In genomic region chr7:110061199-110061751, GRCm38 (mm10) we compare ENCODE assay signal across 8 mouse cellular contexts. TPM values are rescaled to one million over a fixed set of nuclear protein-coding genes. Genes with fewer than 3 reads are reported as not detected.
DNase-seq lines count a peak whose midpoint lies in the region; ATAC-seq lines count a peak whose summit lies in the region.

Gene Zfp143 (plus strand): TSS chr7:110061217.

- peaks cover 37% of the 10 kb centered on the region for H3K36me3 ChIP-seq in heart, embryonic 10.5 days
- peaks cover 21% of the 10 kb centered on the region for H3K36me3 ChIP-seq in kidney, embryonic 15.5 days

- no peaks in the 10 kb centered on the region for H3K9me3 ChIP-seq in heart, embryonic 10.5 days
- H3K9me3 ChIP-seq in kidney, embryonic 15.5 days (replicated peaks), result no peaks in the 10 kb centered on the region

- H3K27me3 ChIP-seq in heart, embryonic 10.5 days (ENCODE audit: insufficient read depth, poor library complexity, severe bottlenecking), result no peaks in the 10 kb centered on the region
- H3K27me3 ChIP-seq in kidney, embryonic 15.5 days, result no peaks in the 10 kb centered on the region

- WGBS in heart, embryonic 10.5 days, result under 1% methylated on average over 34 of the region's 34 CpGs
- under 1% methylated on average over 34 of the region's 34 CpGs for WGBS in kidney, embryonic 15.5 days

- peak within 1 kb of the TSS; percentile 89 for H3K9ac ChIP-seq in kidney, embryonic 15.5 days

- peaks cover 19% of the 10 kb centered on the region for H3K4me1 ChIP-seq in heart, embryonic 10.5 days
- H3K4me1 ChIP-seq in kidney, embryonic 15.5 days, result peaks cover 13% of the 10 kb centered on the region; the same call in 1 of the 2 replicates

- ATAC-seq in erythroblast, adult 5-6 weeks (replicated peaks; ENCODE audit: low FRiP score, poor library complexity, severe bottlenecking), result peak; percentile 91
- ATAC-seq in kidney, embryonic 15.5 days (replicated peaks; ENCODE audit: low FRiP score), result peak; percentile 99
- peak; percentile 97 for ATAC-seq in monocyte, adult 5-6 weeks (replicated peaks; ENCODE audit: insufficient number of reproducible peaks, low FRiP score, low TSS enrichment, poor library complexity, severe bottlenecking)

- peak within 1 kb of the TSS; percentile 82 for H3K4me3 ChIP-seq in heart, embryonic 10.5 days
- H3K4me3 ChIP-seq in kidney, embryonic 15.5 days (replicated peaks), result peak within 1 kb of the TSS; percentile 80

- H3K27ac ChIP-seq in heart, embryonic 10.5 days, result peak within 1 kb of the TSS; percentile 100
- peak within 1 kb of the TSS; percentile 100 for H3K27ac ChIP-seq in kidney, embryonic 15.5 days

- DNase-seq in B cell, adult 2 months, result peak; percentile 99 to 100
- DNase-seq in brain, adult 2 months (ENCODE audit: low read depth, low spot score), result peak; percentile 100
- peak; percentile 100 for DNase-seq in heart, embryonic 10.5 days (ENCODE audit: low spot score)
- DNase-seq in liver, result peak; percentile 98
- DNase-seq in spleen, postnatal 4 days (ENCODE audit: low spot score in 2 of 2), result peak; percentile 100

- H3K4me2 ChIP-seq in kidney, embryonic 15.5 days, result peak within 1 kb of the TSS; percentile 69

RNA-seq across cellular contexts. Expression of gene Zfp143, which starts in this region (rescaled TPM):
- 16.1 and 22.1 TPM in 2 replicates for total RNA-seq in erythroblast, adult 5-6 weeks (2015; ENCODE audit: low replicate concordance)
- 14.6 and 16.7 TPM in 2 replicates for total RNA-seq in erythroblast, adult 5-6 weeks (2017; ENCODE audit: low replicate concordance)
- polyA plus RNA-seq in heart, embryonic 10.5 days (2016; fragmentation: Nextera tagmentation; extraction: Ambion mirVana), result 18.7 and 19.0 TPM in 2 replicates
- 19.0 and 21.0 TPM in 2 replicates for polyA plus RNA-seq in kidney, embryonic 15.5 days (2015; fragmentation: Nextera tagmentation; extraction: Ambion mirVana)
- total RNA-seq in monocyte, adult 5-6 weeks (2017), result 27.5 to 63.8 TPM (median 40.2 TPM) in 3 replicates

Comparison
In these comparisons a context has a peak if more than half of its experiments do, and no peak if none do; other contexts are left out.
1. Peak in every context shown above with its lines: DNase-seq, ATAC-seq, H3K4me3 ChIP-seq and H3K27ac ChIP-seq.